Mouse (Mus musculus) embryo, embryonic 10 days (tissue): Measurements from ENCODE around the gene Fpr2.
"Not testable (repeated sequence)": the region's sequence is repeated elsewhere in the genome, so short reads cannot be mapped to it uniquely, and the experiment has no call there.

ENCODE experiments used
- DNase-seq: peaks from one replicate; pipeline ENCODE4 v3.0.0-alpha.2; 2015; ENCODE audit warnings: low spot score

Gene Fpr2

DNA sequence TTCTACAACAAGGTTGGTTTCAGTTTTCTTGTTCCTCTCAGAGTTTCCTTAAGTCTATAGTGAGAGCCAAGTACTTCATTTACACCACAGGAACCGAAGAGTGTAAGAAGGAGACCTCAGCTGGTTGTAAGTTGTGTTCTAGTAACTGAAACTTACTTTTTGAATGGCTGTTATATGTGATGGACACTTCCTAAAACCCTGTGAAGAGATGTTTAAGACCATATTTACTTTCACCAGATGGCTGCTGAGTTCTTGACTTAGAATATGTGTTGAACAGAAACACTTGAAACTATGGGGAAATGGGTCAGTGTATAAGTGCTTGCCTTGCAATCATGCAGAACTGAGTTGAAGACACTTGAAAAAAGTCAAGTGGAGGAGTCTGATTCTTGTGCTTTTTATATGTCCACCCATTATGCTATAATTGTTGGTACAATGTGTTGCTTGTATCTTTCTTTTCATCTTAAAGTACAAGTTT, at the start of gene Fpr2, which contains the start of gene Fpr3:
Gene Fpr2 (plus strand): TSS at position 51 of the 475 bp plus-strand sequence.
Gene Fpr3 (plus strand): TSS at position 79 of the 475 bp plus-strand sequence.
- DNase-seq, result no peak

DNA sequence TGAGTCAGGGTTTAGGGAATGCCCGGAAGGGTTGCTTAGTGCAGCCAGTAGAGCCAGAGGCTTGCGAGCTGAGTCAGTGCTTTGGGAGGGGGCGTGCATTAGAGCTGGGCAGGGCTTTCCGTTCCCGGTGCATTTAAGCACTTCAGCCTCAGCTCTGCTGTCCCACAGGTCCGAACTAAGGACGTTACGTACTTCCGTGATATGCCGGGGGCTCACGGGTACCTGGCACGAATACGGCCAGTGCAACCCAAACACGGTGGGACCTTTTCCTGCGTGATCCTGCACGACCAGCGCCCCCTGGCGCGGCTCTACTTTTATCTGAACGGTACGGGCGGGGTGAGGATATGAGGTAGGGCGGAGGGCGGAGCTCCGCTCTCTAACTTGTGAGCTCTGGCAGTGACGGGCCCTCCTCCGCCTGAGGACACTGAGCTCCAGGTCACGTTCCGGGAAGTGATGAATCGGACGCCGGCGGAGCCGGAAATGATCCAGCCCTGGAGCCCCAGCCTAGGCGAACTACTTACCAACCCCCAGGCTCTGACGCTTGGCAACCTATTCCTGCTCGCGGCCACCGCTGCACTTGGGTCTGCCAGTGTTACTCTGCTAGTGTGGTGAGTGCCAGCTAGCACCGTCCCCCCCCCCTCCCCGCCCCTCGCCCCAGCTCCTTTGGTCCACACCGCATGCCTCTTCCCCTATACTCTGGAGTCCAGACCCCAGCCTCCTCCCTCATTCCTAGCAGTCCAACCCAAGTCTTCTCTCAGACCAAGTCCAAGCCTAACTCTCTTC, 49.5 kb upstream of the Fpr2 start:
- DNase-seq, result peak; percentile 93

DNA sequence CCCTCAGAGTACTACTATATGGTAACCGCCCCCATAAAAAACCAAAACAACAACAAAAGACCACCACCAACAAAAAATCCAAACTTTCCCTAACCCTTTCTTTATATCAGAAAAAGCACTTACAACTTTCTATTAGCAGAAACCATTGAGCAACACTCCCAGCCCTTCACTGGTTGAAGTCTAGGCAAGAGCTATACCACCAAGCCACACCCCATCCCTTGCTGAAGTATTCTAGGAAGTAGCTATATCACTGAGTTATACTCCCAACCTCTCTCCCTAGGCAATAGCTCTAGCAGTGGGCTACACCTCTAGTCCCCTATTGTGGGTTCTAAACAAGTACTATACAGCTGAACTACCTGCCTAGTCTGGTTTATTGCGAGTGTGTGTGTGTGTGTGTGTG, 48.3 kb upstream of the Fpr2 start:
- no peak for DNase-seq

DNA sequence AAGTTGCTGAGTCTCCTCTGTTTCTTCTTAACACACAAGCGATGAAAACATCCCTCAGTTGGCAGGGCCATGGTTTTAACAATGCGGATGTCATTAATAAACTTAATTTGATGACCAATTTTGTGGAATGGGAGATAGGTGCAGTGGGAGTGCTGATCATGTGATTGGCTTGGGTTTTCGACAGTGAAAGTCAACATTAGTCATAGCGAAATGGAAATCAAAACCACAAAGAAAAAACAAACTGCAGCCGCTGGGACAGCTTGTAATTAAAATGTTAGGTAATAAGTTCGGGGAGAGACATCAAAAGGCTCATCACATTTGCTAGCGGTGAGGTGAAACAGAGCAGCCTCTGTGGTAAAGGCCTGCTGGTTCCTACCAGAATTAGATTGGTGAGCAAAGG, 46.8 kb upstream of the Fpr2 start:
- DNase-seq, result no peak

DNA sequence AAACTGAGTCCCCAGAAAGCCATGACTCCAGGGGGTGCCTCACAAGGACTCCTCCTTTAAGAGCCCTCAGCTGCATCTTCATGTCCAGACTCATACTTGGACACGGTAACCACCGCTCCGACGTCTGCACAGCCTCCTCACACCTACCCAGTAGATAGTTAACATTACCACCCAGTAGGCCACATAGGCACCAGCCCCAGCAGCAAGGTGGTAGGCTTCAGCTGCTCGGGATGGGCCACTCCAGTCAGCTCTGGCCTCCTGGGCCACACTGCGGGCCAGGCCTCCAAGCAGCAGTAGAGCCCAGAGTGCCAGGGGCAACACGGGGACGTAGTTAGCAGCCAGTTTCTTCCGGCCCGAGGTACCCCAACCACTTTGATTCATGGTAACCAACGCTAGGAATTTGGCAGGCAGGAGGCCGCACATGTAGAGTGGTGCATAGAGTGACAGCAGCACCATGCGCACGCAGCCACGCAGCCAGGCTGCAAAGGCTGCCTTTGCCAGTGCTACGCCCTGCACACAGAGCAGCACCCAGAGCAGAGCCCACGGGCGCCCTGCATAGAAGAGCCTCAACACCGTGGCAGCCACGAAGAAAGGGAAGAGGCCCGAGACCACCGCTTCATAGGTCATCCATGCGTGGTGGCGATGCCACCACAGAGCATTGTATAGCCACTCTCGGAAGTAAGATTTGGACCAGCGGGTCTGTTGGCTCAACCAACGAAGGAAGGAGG, 43.9 kb upstream of the Fpr2 start:
- no peak for DNase-seq

DNA sequence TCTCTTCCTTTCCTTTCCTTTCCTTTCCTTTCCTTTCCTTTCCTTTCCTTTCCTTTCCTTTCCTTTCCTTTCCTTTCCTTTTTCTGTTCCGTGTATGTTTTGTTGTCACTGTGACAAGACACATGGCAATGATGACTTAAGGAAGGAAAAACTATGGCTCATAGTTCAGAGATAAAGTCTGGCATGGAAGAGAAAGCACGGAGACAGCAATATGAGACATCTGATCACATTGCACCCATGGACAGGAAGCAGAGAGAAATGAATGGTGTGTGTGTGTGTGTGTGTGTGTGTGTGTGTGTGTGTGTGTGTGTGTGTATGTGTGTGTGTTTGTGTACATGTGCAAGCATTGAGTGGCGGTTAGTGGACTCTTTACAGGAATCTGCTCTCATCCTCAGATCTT, 43.0 kb upstream of the Fpr2 start:
- not testable (repeated sequence) for DNase-seq

DNA sequence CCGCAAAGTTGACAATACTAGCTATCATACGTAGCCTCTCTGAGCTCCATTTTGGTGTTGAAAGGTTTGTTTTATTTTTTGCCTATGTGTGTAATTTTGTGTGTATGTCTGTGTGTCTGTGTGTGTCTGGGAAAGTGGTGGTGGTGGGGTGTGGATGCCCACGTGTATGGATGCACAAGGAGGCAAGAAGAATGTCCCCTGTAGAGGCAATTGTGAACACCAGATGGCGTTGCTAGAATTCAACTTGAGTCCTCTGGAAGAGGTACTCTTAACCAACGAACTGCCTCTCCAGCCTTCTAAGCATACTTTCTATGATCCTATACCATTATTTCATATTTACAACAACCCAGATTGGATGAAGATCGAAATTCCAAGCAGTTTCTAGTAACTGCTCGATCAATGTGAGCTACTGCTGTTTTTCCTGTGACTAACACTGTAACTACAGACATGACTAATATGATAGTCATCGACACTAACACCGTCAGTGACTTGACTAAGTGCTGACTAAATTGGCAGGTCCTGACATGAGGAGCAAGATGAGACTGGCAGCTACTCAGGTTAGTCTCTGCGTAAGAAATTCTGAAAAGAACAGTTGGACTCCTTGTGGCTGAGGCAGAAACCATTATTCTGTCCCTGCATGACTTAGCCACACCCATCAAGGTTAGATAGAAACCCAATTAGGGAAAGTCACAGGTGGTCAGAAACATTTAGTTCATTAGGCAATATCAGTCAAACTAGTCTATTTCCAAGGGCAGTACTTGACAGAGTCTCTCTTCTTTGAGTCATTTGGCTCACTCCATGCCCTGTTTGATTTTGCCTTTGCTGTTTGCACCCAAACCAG, 42.2 kb upstream of the Fpr2 start:
- peak; percentile 25 for DNase-seq

DNA sequence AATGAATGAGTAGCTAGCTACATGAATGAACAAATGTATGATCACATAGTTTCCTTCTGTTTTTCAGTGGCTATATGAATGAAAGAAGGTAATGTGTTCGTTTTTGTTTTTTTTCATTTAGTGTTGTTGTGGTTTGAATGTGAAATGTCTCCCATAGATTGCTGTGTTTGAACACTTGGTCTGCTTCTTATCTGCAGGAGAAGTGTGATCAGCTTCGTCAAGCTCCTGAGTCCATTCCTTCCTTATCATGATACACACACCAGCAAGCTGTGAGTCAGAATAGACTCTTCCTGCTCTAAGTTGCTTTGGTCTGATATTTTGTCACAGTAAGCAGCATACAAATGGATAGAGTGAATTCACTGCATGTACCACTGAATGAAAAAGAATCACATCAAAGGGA, 38.6 kb upstream of the Fpr2 start:
- DNase-seq, result no peak

DNA sequence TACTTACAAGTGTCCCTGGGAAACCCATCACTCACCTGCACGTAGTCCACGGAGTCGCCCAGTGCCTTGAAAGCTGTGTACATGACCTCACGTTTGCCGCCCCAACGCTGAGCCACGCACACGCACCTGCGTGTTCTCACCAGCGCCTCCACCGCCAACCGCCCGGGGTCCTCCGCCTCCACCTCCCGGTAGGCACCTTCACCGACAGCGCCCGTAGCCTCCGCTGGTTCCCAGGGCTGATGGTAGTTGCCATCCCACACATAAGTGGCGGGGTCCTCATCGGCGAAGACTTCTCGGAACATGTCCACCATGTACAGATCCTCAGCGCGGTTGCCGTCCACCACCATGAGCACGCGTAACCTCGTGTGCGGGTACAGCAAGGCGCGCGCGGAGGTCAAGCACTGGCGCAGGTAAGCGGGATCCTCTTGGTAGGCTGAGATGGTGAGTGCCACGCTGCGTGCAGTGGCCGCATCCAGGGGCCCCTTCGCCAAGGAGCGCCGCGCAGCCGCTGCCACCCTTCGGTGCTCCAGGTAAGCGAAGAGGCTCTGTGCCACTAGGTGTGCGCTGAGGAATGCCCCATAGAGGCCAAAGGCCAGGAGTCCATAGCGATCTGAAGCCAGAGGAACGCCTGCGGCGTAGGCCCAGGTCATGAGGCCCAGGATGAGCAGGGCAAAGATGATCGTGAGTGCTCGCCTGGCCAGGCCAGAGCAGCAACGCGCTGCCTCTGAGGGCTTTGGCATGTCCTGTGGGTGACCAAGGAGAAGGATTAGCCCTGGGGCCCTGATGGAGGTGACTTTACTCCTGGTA, 37.5 kb upstream of the Fpr2 start:
- DNase-seq, result no peak

DNA sequence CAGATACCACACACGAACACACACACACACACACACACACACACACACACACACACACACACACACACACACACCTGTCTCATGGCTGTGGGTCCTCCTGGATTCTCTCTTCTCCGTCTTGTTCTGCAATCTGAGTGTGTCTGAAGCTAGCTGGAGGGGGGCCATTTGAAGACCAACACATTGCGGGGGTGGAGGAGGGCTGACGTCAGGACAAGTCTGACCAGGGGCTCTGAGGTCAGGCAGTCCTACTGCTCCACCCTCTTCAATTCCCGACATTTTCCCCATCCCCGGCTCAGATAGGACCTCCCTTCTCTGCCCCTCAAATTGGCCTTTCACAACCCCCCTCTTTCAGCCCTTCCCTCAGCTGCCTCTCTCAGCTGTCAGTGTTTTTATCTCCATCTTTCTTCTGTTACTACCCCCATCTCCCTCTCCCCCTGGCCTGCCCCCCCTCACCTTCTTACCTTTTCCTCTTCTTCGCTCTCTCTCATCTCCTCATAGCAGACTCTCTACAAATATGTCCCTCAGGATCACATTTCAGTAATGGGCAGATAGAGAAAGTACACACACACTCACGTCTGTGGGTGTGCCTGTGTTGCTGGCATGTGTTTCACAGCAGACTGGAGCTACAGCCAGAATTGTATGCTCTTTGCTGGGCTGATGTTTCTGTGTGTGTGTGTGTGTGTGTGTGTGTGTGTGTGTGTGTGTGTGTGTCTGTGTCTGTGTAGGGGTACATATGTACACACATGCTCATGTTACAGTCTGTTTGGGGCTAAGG, 32.4 kb upstream of the Fpr2 start, which contains the start of gene Has1:
Gene Has1 (minus strand): TSS at position 142 of the 775 bp plus-strand sequence.
- DNase-seq, result no peak

DNA sequence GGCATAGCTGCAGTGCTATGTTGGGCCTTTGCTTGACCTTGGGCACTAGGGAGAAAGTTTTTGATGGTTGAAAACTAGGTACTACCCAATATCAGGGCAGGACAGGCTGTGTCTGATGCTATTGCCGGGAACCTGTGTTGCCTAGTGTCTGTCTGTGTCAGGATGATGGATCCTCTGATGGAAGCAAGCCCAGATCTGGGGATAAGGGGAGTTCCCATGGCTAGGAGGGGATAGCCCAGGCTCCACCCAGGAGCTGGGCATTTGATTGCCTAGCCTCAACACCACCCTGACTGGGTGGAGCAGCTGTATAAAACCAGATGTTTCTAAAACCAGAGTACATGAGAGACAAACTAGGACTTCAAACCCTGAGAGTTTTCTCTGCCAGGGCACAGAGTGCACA, 31.0 kb upstream of the Fpr2 start:
- no peak for DNase-seq

DNA sequence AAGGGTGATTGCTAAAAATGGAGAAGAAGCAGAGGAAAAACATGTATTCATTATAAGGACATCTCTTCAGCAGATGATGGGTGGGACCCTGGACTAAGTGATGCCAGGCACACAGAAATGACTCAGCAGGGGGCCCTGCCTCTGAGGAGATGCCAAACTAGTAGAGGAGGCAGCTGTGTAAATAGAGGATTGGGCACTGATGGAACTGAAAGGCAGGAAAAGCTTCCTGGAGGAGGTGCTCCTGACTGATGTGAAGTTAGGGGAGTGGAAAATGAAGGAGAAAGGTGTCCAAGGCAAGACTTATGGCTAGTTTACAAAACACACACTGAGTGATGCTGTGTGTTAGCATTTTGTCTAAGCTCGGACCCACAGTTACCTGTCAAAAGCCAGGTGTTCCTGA, 30.2 kb upstream of the Fpr2 start:
- peak; percentile 14 for DNase-seq

DNA sequence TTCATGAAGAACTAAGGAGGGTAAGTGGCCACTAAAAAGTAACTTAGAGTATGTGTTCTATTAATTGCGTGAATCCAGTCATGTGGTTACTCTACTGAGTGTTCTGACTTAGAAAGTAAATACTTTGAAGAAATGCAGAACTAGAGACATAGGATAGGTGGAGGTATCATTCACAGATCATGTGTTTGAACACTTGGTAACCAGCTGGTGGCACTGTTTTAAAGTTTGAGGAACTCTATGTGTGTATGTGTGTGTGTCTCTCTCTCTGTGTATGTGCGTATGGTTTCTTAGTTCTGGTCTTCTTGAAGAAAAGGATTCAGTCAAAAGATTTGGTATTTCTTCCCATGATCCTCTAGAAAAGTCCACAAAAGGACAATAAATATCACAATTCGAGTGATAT, 27.5 kb upstream of the Fpr2 start:
- no peak for DNase-seq

DNA sequence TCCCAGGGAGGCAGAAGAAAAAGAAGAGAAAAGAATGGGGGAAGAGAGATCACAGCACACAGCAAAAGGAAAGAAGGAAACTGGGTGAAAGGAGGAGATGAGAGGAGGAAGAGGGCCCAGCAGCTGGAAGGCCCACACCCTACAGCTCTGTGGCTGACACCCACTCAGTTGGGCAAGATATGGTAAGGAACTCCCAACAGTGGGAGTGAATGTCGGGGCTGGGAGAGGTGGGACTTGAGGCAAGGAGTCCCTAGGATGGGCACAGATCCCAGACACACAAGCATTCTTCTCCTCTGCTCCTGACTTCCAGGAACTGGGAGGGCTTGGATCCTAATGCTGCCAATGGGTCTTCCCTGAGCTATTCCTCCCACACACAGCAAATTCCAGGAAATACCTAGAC, 25.3 kb upstream of the Fpr2 start:
- DNase-seq, result no peak

DNA sequence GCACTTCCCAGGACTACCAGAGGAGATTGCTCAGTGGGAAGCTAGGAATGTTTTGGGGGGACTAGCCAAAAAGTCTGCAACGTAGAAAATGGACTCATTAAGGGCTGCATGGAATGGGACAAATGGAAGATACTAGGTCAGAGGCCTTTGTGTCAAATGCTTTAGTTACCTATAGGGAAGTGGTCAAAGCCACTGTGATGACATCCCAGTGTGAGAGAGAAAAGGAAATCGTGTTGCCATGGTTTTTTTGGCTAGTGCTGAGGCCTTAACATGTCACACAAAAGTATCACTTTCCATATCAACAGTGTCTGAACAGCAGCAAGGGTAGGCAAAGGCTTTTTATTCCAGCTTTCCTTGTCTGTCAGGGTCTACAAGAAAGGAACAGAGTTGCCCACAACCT, 22.5 kb upstream of the Fpr2 start:
- DNase-seq, result no peak

DNA sequence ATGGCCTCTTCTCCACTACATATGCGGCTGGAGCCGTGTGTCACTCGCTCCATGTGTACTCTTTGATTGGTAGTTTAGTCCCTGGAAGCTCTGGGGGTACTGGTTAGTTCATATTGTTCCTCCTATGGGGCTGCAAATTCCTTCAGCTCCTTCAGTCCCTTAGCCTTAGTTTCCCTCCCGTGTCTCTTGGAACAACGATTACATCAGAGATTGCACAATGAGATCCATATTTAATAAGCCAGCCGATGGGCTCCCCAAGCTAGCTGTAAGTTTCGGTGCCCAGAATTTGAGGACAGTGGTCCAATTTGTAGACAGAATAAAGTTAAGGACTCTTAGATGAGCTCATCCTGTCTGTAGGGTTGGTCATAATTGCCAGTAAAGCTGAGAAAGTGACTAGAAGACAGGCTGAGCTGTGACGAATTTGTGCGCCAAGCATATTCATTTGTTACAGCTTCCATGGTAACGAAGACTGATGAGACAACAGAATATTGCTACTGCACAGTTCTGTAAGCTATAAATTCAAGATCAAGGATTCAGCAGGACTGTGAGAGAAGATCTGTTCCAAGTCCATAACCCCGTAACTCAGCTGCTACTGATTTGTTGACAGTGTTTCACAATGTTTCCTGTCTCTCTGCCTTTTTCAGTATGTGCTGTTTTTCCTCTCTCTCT, 20.7 kb upstream of the Fpr2 start:
- DNase-seq, result no peak

DNA sequence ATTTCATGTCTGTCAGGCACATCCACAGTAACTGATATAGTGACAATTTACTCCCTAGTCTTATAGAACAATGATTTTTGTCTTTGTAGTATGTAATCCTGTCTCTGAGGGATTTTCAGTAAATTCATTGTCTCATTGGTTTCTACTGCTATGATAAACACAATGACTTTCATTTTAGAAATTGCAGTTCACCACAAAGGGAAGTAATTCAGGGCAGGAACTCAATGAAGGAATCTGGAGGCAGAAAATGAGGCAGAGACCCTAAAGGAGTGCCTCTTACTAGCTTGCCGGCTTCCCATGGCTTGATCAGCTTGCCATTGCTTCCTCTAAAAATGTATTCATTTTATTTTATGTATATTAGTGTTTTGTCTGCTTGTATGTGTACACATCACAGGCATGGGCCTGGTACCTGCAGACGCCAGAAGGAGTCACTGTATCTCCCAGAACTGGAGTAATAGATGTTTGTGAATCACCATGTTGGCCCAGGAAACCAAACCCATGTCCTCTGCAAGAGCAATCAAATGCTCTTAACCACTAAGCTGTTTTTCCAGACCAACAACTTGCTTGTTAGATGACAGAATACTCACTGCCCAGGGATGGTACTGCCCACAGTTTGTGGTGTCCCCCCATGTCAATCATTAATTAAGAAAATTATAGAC, 16.6 kb upstream of the Fpr2 start:
- DNase-seq, result no peak

DNA sequence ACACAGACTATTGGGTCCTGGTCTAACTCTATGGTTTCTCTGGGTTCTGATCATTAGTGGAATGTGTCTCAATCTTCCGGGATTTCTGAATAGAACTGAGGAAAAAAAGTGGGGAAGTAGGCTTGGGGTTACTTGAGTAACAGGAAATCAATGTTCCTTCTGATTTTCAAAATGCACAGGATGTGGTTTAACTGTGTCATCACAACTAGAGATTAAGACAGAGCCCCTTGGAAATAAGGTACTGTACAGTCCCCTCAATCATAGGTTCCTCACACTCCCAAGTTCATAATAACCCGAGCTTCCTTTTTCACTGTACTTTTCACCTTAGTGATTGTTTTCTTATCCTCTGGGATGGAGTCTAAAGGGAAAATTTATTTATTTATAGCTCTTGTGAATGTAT, 15.9 kb upstream of the Fpr2 start:
- DNase-seq, result no peak

DNA sequence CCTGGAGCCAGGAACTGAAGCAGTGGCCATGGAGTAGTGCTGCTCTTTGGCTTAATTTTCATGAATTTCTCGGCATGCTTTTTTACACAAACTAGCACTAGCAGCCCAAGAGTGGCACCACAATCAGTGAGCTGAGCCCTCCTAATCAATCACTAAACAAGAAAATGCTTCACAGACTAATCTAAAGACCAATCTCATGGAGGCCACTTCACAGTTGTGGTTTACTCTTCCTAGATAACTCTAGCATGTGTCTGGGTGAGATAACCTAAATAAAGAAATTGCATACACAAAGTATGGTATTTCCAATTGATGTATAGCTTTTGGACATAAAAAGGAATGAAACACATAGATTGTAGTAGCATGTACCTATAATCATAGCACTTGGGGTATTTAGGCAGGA, 8.3 kb upstream of the Fpr2 start:
- no peak for DNase-seq

DNA sequence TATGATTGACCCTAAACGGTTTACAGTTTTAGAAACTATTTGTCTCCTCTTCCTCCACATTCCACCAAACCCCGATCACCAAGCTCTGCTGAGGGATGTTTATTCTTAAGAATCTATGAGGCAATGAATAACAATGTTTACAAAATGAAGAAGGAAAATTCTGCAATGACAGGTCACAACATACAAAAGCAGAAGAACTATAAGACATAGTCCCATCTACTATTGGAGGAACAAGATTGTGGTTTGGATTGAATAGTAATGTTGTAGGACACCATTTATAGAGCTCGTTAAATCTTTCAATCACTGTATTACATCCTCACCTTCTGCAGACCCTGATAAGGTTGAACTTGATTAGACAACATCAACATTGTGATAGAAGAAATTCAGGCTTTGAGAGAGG, 5.0 kb upstream of the Fpr2 start:
- DNase-seq, result no peak
